Mouse (Mus musculus) hindbrain, embryonic 16.5 days (tissue): ENCODE data around the gene Mtch1. TPM values are rescaled to one million over a fixed set of nuclear protein-coding genes. Genes with fewer than 3 reads are reported as not detected.

ENCODE experiments used
- ATAC-seq: fragments of 200-750 bp; cut with Nextera tagmentation; 2 replicates; pipeline ENCODE4 v1.8.0; 2017; ENCODE audit warnings: moderate TSS enrichment, moderate library complexity
- H3K27ac ChIP-seq: fragments of 300-500 bp; sonication (generic); 2 replicates; pipeline ENCODE4 v1.5.1; 2014; ENCODE audit warnings: low read depth, mild to moderate bottlenecking, control low read depth, low read length, moderate library complexity
- H3K27me3 ChIP-seq: fragments of 300-500 bp; sonication (generic); replicated peaks from 2 replicates; pipeline ENCODE4 v1.6.1; 2014; ENCODE audit warnings: low read length; ENCODE audit not compliant: control insufficient read depth, insufficient read depth
- H3K36me3 ChIP-seq: fragments of 300-500 bp; sonication (generic); 2 replicates; pipeline ENCODE4 v1.6.1; 2014; ENCODE audit warnings: mild to moderate bottlenecking, low read length, moderate library complexity, mixed read lengths; ENCODE audit not compliant: control insufficient read depth, insufficient read depth
- H3K4me1 ChIP-seq: fragments of 300-500 bp; sonication (generic); 2 replicates; pipeline ENCODE4 v1.6.1; 2014; ENCODE audit warnings: low read depth, low read length; ENCODE audit not compliant: control insufficient read depth, insufficient read depth
- H3K4me2 ChIP-seq: fragments of 300-500 bp; sonication (generic); 2 replicates; pipeline ENCODE4 v1.6.1; 2014; ENCODE audit warnings: mild to moderate bottlenecking, low read length, control low read depth, moderate library complexity
- H3K4me3 ChIP-seq: fragments of 300-500 bp; sonication (generic); 2 replicates; pipeline ENCODE4 v1.5.1; 2014; ENCODE audit warnings: mild to moderate bottlenecking, low read length, control low read depth, moderate library complexity
- H3K9ac ChIP-seq: fragments of 300-500 bp; sonication (generic); 2 replicates; pipeline ENCODE4 v1.6.1; 2014; ENCODE audit warnings: low read depth, mild to moderate bottlenecking, control low read depth, low read length, moderate library complexity
- H3K9me3 ChIP-seq: fragments of 300-500 bp; sonication (generic); 2 replicates; pipeline ENCODE4 v1.6.1; 2014; ENCODE audit warnings: mild to moderate bottlenecking, low read length, moderate library complexity; ENCODE audit not compliant: control insufficient read depth
- WGBS: fragments of 180-500 bp; shearing (Covaris S2); extraction: QIAGEN DNeasy Blood & Tissue Kit; methylation state at CpG from one replicate; pipeline ENCODE4 v1.1.7; 2014; 5-methylcytosine and 5-hydroxymethylcytosine counted together
- polyA plus RNA-seq: library from polyadenylated mRNA; unstranded; fragments of >200 nt; fragmentation: Nextera tagmentation; extraction: Ambion mirVana; gene quantifications from 2 replicates; pipeline ENCODE4 v1.2.1, GENCODE M21; 2015

Gene Mtch1
- polyA plus RNA-seq, 1 experiment from 2014 or later = 328 TPM

GRCm38 (mm10) chr17:29299282-29299681 is 48.5 kb downstream of the Mtch1 start:
- H3K9ac ChIP-seq = no peak overlapping the region
- H3K36me3 ChIP-seq = peaks cover 36% of the 10 kb centered on the region
- no peak overlapping the region for H3K4me3 ChIP-seq
- H3K27me3 ChIP-seq = no peaks in the 10 kb centered on the region
- ATAC-seq = no peak
- no peak overlapping the region for H3K27ac ChIP-seq
- H3K9me3 ChIP-seq = no peaks in the 10 kb centered on the region
- H3K4me2 ChIP-seq = no peak overlapping the region
- H3K4me1 ChIP-seq = no peaks in the 10 kb centered on the region
- WGBS = 83% methylated on average over 4 of the region's 4 CpGs

- Histone ChIP-seq H3K27ac (no peak overlapping the region), H3K4me3 (no peak overlapping the region), H3K9ac (no peak overlapping the region), H3K27me3 (no peaks in the 10 kb centered on the region), H3K9me3 (no peaks in the 10 kb centered on the region), H3K4me2 (no peak overlapping the region), H3K4me1 (no peaks in the 10 kb centered on the region), H3K36me3 (peaks cover 39% of the 10 kb centered on the region)
- WGBS = 86% methylated on average over 6 of the region's 6 CpGs
- ATAC-seq = no peak
Observed at GRCm38 (mm10) chr17:29297813-29298212, 49.9 kb downstream of the Mtch1 start.

- H3K9ac ChIP-seq = no peak overlapping the region
- 81% methylated on average over 10 of the region's 10 CpGs for WGBS
- H3K4me3 ChIP-seq = no peak overlapping the region
- no peak for ATAC-seq
- peaks cover 38% of the 10 kb centered on the region for H3K36me3 ChIP-seq
- H3K27me3 ChIP-seq = no peaks in the 10 kb centered on the region
- no peak overlapping the region for H3K27ac ChIP-seq
- H3K4me2 ChIP-seq = no peak overlapping the region
- H3K4me1 ChIP-seq = no peaks in the 10 kb centered on the region
- H3K9me3 ChIP-seq = no peaks in the 10 kb centered on the region
Observed at GRCm38 (mm10) chr17:29297321-29297720, 50.4 kb downstream of the Mtch1 start.

GRCm38 (mm10) chr17:29295835-29296234 is 51.9 kb downstream of the Mtch1 start:
- ATAC-seq = no peak
- no peaks in the 10 kb centered on the region for H3K27me3 ChIP-seq
- H3K4me2 ChIP-seq = no peak overlapping the region
- WGBS = 77% methylated on average over 5 of the region's 5 CpGs
- peaks cover 31% of the 10 kb centered on the region for H3K36me3 ChIP-seq
- no peak overlapping the region for H3K4me3 ChIP-seq
- no peaks in the 10 kb centered on the region for H3K9me3 ChIP-seq
- H3K9ac ChIP-seq = no peak overlapping the region
- H3K4me1 ChIP-seq = no peaks in the 10 kb centered on the region
- no peak overlapping the region for H3K27ac ChIP-seq

GRCm38 (mm10) chr17:29293807-29294605 is 53.7 kb downstream of the Mtch1 start:
- Histone ChIP-seq H3K4me3 (no peak overlapping the region), H3K9ac (no peak overlapping the region), H3K4me1 (no peaks in the 10 kb centered on the region), H3K4me2 (no peak overlapping the region), H3K36me3 (peaks cover 25% of the 10 kb centered on the region), H3K9me3 (no peaks in the 10 kb centered on the region), H3K27me3 (no peaks in the 10 kb centered on the region), H3K27ac (no peak overlapping the region)
- WGBS = 82% methylated on average over 9 of the region's 9 CpGs
- ATAC-seq = no peak

GRCm38 (mm10) chr17:29292996-29293395 is 54.7 kb downstream of the Mtch1 start:
- H3K9ac ChIP-seq = no peak overlapping the region
- 93% methylated on average over 3 of the region's 3 CpGs for WGBS
- peaks cover 25% of the 10 kb centered on the region for H3K36me3 ChIP-seq
- H3K4me3 ChIP-seq = no peak overlapping the region
- H3K27ac ChIP-seq = no peak overlapping the region
- no peak overlapping the region for H3K4me2 ChIP-seq
- ATAC-seq = no peak
- H3K9me3 ChIP-seq = no peaks in the 10 kb centered on the region
- no peaks in the 10 kb centered on the region for H3K27me3 ChIP-seq
- no peaks in the 10 kb centered on the region for H3K4me1 ChIP-seq

GRCm38 (mm10) chr17:29291793-29292192 is 55.9 kb downstream of the Mtch1 start:
- H3K4me1 ChIP-seq = no peaks in the 10 kb centered on the region
- peaks cover 18% of the 10 kb centered on the region for H3K36me3 ChIP-seq
- no peak overlapping the region for H3K27ac ChIP-seq
- no peak overlapping the region for H3K4me3 ChIP-seq
- no peaks in the 10 kb centered on the region for H3K9me3 ChIP-seq
- H3K9ac ChIP-seq = no peak overlapping the region
- WGBS = 76% methylated on average over 7 of the region's 7 CpGs
- H3K27me3 ChIP-seq = no peaks in the 10 kb centered on the region
- no peak overlapping the region for H3K4me2 ChIP-seq
- no peak for ATAC-seq

- Histone ChIP-seq H3K27me3 (no peaks in the 10 kb centered on the region), H3K36me3 (peaks cover 9% of the 10 kb centered on the region; the same call in 1 of the 2 replicates), H3K9ac (no peak overlapping the region), H3K4me2 (no peak overlapping the region), H3K27ac (peak overlapping the region; percentile 45; the same call in 1 of the 2 replicates), H3K9me3 (no peaks in the 10 kb centered on the region), H3K4me3 (no peak overlapping the region), H3K4me1 (0 out of 2 replicates have a peak, but pooled peaks cover 3% of the 10 kb centered on the region)
- 36% methylated on average over 21 of the region's 21 CpGs for WGBS
- ATAC-seq = peak; percentile 17; the same call in 1 of the 2 replicates
Observed at GRCm38 (mm10) chr17:29282216-29282952, 65.3 kb downstream of the Mtch1 start.
